Mouse (Mus musculus) spleen, postnatal 10 days (tissue): ENCODE measurements around the gene Gpr155.

ENCODE experiments used
- DNase-seq, 2 experiments: peaks; one replicate each; pipeline ENCODE4 v3.0.0; 2021 to 2022; ENCODE audit warnings: low spot score in 2 of 2

Gpr155 gene

DNA sequence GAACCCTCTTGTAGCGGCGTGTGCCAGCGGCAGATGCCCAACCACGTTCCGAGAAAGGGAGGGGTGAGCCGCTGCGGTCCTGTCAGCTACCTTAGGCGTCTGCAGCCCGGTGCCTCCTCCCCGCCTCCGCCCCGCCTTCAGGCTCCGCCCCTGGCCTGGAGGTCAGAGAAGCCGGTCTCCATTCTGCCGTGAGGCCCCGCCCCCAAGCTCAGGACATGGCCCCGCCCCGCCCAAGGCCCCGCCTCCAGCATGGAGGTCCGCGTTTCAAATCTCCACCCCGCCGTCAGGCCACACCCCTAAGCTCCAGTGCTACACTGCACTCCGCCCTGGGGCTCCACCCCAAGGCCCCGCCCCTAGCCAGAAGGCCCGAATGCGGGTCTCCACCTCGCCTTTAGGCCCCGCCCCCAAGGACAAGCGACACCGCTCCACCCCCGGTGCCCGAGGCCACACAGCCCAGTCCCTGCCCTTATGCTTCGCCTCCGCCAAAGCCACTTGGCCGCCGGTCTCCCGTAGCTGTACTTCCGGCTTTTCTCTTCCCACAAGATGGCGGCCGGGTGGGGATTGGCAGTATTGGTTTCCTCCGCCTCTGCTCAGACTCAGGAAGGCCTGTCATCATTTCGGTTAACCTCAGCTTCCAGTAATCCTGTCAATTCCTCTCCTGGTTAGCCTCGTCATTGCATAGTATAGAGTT is at the start of gene Gpr155:
TSS of gene Gpr155 (minus strand) at position 217 of the 691 bp plus-strand sequence.
- DNase-seq: peak; percentile 100

DNA sequence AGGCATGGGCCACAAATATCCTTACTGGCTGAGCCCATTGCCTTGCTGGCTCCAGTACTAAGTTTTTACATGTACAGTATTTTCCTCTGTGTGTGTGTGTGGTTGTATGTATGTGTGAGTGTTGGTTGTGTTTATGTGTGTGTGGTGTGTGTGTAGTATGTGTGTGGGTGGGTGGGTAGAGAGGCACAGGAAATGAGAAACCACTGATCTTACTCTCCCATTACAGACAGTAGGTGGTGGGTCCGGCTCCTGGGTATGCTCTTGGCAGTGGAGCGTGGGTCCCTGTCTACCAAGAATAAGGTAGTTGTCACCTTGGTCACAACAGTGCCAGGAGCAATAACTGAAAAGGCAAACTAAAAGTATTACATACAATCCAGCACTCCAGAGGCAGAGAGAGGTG is 49.5 kb upstream of the Gpr155 start:
- no peak for DNase-seq

DNA sequence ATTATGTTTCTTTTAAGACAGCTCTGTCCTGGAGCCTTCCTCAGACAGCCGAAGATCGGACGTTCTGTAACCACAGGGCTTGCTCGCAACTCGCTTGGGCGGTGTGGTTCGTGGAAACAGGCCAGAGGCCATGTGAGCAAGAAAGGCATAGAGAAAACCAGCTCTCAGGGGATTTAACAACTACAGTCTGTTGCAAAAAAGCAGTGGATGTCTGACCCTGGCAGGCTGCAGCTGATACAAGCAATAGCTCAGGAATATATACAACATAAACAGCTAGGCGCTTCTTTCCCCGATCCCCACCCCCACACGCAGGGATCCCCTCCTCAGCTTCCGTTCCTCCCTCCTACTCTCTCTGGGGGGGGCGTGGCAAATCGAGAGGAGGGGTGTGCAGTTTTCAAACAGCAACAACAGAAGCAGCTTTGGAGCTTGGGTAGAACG is 45.6 kb upstream of the Gpr155 start:
- DNase-seq: no peak

DNA sequence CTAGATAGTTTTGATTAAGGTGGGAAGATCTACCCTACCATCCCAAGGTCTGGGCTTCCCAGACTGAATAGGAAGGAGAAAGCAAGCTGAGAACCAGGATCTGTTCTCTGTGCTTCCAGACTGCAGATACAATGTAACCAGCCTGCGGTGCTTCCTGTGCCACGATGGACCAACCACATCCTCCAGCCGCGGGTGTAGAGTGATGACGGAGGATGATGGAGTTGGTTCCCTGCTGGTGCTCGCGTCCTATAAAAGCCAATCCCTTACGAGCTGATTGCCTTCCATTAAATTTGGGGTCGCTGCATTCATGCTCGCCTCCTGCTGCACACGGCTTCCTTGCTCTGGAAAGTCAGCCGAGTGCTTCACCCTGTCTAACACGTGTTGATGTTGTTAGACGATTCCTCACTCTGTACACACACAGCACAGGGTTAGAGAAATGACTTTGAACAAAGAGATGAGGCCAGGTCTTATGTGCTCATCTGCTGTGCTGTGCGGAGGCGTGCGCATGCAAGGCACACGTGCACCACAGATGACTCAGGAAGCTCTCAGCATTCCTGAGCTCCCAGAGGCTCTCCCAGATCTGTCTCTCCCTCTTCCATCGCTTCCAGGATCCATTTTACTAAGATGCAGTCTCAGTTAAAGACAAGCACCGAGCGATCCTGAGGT is 42.6 kb upstream of the Gpr155 start:
- no peak for DNase-seq

DNA sequence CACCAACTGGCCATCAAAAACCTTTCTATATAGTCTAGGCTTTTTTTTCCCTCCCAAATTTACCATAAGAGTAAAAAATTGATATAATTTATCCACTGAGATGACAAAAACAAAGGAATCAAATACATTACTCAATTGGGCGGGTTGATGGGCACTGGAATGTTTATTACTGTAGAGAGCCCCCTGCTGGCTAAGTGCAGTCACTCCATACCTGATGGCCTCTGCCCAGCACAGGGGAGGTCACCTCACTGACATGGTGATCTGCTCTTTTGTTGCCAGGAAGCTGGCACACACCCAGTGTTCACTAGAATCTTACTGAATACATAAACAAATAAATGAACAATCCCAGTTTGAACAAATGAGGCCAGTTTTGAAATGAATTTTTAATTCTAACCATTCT is 40.9 kb upstream of the Gpr155 start:
- DNase-seq: peak; percentile 37 to 67

DNA sequence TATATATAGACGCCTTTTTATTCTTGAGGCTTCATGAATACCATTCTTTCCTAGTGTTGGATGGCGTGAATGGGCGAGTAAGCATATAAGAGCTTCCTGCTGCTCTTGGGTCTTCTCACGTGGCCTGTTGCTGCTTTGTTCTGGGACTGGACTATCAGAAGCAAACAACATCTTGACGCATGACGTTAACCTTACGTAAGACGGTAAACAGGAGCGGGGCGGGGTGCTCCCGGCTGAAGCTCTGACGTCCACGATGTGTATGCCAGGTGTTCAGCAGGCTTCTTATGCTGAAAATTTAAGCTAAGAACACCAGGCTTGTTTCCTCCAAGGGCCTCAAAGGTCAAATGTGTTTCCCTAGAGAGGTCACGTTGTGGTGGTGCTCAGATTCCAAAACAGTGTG is 39.5 kb upstream of the Gpr155 start:
- DNase-seq: no peak

DNA sequence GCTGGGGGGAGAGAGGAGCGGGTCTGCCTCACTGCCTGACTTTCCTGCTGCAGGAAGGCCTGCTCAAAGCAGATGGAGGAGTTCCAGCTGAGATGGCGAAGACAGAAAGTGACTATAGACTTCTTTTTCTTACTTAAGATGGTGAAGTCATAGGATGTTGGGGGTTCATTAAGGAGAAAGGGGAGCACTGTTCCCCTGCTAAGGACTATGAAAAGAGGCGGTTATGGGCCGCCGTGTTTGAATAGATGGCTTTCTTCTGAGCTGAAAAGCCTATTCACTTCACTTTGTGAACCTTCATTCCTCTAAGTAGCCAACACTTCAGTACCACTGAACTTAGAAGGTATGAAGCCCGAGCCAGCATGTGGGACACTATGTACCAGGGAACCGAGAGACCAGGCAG is 33.4 kb upstream of the Gpr155 start:
- DNase-seq: no peak

DNA sequence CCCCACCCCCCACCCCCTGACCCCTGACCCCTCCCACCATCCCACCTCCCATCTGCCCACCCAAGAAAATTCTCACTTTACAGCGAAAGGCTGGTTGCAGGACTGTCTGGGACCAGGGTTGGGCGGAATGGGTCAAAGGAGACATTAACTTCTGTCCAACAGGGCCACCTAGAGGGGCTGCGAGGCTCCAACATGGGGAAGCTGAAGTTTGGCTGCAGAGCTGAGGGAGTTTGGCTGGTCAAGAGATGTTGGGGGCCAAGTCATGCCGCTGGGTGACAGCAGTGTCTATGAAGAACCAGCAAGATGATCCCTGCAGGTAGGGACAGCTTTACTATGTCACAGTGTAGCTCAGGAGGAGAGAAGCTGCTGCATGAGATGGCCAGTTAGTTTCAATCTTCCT is 32.9 kb upstream of the Gpr155 start:
- DNase-seq: peak in 1 of 2 experiments; percentile 57

DNA sequence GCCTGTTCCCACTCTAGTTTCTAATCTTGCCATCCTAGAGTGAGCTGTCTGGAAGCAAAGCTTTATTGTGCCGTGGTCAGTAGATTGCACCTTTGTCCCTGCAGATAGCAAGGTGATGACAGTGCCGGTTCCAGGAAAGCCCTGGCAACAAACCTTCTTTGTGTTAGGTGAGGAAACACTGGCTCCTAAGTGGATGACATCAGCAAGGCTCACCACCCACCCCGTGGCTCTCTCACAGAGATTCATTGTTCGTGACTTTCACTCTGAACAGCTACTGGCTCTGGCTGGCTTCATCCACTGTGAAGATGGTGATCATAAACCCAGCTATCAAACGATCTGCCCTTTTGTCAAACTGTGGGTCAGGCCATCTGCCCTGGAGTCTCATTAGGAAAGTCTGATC is 29.5 kb upstream of the Gpr155 start:
- no peak for DNase-seq

DNA sequence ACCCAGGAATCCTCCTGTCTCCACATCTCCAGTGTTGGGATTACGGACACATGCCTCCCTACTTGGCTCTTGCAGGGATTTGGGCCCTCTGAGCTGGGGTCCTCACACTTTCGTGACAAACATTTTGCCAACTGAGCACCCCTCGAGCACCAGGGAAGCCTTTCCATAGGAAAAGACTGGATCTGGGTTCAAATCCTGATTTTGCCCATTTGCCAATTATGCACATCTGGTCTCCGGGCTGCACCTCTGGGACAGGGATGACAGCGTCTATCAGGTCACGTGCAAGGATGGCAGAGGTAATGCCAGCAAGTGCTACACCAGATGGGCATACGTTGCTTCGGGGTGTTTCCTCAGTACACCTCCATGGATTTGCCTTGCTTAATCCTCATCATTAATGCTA is 23.7 kb upstream of the Gpr155 start:
- no peak for DNase-seq

DNA sequence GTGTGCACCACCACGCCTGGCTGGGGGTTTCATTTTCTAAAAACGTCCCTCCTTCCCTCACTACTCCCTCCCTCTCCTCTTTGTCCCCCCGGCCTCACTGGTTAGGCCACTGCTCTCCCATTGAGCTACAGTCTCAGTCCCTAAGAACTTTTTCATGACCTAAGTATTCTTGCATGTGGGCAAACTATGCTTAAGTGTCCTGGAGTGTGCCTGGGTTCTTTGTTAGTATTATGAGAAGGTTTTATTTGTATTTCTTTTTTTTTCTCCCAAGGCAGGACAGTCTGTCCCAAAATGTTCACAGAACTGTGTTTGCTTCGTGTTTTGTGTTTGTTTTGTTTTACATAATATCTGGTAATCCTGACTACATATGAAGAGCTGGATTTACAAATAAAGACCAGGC is 21.3 kb upstream of the Gpr155 start:
- no peak for DNase-seq

DNA sequence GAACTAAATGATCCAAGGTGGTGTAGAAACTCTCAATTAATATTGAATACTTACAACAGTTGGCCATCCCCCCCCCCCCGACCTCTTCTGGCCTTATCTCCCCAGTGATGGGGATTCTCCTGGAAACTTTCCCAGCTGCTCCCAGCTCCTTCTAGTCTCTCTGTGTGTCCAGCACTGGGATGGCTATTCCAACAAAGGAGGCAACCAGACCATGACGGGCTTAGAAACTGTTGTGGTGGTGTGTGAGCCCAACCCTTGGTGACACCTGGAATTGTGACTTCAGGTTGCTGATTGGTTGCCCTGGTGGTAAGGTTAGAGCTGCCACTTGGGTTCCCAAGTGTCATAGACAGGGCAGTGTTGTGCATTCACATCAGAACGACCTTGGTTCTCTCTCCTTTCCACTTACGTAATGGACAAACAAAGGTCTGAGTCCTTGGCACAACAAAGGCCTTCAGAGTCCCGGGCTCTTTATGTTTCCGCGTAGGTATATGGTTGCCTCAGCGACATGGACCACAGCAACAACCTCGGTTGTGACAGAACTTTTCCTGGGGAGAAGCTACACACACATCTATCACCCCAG is 20.1 kb upstream of the Gpr155 start:
- no peak for DNase-seq

DNA sequence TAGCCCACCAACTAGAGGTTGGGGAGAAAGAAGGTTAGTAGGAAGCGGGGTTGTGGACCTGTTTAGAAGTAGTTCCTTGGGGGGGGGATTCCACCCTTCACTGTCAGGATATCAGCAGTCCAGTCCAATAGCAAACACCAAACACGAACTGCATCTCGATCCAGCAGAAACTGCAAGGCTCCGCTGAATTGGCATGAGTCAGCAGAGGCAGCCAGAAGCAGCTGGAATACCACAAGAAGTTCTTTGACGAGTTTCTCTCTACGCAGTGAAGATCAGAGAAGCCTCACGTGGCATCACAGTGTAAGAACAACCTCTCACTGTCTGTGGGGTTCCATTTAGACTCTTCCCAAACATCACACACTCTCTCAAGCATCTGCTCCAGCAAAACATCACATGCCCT is 18.6 kb upstream of the Gpr155 start:
- no peak for DNase-seq

DNA sequence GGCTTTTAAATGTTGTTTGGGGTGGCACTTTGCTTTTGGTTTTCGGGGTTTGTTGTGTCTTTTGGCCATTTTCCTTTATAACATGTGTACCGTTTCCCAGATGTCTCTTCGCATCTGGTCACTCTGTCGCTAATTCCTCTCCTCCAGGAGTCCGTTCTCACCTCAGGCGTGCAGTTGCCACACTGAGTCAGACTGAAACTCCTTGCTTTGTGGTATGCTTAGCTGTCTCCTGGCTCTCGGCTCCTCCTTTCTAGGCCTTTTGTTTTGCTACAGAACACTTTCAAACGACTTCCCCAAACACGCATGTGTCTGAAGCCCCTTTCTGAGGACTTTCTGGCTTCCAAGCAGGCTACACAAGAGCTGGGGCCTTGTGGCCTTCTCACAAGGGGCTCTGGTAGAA is 18.1 kb upstream of the Gpr155 start:
- no peak for DNase-seq

DNA sequence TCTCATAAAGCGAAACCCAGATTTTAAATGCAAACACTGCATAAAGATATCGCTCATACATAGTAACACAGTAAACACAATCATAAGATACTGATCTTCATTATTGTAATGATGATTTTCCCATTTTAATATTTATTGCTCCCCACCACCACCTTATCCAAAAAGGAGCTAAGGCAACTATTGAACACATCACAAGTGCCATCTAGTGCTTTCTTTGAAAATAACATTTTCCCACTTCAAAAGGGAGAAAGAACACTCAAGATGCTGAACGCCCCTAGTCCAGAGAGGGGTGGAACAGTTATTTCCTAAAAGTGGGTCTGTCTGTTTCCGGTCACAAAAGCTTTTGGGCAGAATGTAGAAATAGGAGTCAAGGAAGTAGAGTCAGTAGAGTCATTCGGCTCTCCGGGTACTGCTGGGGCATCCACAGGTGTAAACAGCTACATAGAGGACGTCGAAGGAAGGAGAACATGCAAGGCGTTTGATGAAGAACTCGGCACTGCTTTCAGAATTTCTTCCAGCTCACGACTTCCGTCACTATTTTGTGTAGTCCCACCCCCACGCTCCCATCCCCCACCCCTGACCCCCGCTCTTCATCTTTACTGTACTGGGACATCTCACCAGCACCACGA is 17.1 kb upstream of the Gpr155 start:
- DNase-seq: no peak

DNA sequence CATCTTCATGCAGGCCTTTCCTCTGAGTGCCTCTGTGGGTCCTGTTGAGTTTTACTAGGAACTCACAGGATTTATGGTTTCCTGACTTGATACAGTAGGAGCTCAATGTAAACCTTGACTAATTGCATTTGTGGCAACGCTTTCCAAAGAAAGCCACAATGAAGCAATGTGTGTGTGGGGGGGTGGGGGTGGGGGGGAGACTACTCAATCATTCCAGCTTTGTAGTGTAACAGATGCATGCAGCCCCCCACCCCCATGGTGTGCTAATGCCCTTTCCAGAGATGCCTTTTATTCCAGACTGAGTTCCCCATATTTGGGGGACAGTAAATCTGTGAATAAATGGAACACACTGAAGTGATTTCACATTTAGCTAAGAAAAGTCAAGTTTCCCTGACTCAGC is 15.3 kb upstream of the Gpr155 start:
- no peak for DNase-seq

DNA sequence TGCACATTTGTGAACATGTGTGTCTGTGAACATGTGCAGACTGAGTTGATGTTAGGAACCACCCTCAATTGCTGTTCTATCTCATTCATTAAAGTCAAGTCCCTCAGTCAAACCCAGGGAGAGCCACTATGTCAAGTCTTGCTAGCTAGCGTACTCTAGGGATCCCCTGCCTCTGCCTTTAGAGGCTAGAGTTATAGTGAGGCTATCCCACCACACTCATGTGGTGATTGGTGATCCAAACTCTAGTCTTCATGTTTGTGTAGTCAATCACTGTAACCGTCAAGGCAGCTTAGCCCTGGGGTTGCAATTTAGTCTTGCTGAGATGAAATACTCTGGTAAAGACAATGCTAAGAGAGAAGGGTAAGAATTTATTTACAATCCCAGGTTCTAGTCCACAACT is 11.1 kb upstream of the Gpr155 start:
- no peak for DNase-seq

DNA sequence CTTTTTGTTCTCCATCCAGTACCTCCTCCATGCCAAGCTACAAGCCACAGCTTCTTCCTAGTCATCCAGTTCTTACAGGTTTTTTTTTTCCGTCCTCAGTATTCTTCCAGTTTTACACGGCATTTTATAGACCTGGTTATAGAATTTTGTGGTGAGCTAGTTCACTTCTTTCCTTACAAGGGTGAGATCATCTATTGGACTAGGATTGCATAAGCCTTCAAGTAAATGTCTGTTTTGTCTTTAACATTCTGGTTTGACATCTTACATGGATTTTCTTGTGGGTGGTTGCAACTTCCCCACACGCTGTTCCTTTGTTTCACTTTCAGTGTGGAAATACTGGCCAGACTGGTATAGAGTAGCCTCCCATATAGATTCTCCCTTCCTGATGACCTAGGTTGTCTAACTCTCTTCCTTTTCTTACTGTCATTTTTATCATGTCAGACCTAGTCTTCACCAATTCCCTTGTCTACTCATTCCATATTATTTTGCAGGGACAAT is 10.5 kb upstream of the Gpr155 start:
- no peak for DNase-seq

DNA sequence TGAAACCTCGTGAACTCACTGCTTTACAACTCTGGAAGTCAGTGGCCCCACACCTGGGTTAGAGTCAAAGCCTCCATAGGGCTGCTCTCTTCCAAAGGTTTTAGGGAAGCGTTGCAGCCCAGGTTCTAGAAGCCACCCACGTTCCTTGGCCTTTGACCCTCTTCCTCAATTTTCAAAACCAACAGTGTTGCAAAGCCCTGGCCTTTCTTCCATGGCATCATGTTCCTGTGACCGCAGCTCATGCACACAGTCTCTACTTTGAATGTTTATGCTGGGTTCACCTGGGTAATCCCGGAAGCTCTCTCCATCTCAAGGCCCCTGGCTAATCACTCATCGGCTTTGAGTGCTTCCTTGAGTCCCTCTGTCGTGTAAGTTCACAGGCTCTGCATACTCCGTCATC is 9.1 kb upstream of the Gpr155 start:
- DNase-seq: no peak

DNA sequence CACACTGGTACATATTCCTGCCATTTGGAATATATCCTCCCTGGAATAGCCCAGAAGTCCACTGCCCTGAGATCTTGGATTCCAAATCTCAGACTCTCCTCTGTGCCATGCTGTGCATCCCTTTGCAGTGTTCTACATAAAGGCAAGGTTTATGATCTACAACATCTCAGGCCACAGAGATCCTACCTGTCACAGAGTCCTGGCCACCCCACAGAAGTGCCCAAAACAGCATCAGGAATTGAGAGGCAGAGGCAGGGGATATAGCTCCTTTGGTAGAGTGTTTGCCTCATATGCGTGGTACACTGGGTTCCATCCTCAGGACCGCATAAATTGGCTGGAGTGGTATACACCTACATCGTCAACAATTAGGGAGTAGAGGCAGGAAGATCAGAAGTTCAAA is 8.1 kb upstream of the Gpr155 start:
- DNase-seq: no peak

DNA sequence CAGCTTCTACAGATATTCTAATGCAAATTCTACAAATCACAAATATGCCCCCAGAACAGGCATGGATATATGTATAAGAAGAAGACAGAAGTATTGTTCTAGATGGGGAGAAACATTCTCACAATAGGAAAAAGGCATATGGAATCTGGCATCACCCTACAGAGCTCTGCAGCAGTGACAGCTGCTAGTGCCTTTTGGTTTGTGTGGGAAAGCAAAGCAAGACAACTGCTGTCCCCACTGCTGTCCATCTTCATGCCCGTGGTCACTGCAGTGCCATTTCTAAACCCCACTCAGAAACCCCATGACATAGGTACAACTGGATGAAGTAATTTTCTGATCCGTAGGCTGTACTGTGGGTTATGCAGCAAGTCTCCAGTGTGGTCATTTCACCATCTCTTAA is 6.4 kb upstream of the Gpr155 start:
- DNase-seq: no peak

DNA sequence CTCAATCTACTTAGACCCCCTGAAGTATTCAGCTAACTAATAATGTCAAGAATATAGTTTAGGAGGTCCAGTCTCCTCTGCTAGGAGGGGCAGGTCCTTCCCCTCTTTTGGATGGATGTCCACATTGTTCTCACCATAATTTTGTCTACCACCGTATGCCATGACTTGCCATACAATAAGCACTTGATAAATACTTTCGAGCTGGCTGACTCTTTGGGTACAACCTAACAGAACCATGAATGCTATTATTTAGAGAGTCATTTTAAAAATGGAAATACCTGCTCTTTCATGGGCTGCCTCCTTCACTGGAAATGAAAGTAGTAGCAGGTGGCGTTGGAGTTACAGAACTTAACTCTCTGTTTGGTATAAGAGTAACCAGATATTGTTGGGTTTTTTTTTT is 3.6 kb upstream of the Gpr155 start:
- no peak for DNase-seq

DNA sequence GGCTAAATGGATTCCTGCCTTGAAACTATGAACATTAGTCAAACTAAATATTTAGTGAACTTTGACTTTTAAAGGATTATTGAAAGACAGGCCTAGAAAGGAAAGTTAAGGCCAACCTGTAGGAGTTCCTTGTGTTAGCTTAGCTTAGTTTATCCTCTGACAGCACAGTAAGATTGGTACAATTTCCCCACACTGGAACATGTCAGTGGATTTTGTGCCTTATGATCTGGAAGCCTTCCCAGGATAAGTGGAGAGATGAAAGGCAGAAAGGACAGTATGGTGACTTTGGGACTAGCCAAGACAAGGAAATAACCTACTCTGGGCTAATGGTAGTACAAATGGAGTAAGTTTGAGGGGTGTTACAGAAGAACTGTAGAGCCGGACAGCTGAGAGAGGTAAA is 1.4 kb upstream of the Gpr155 start:
- no peak for DNase-seq
